Mouse (Mus musculus) left cerebral cortex, adult 9 months (tissue): Measurements from ENCODE around the gene Macf1.

ENCODE experiments used
- DNase-seq, 2 experiments: peaks; one replicate each; pipeline ENCODE4 v3.0.0; 2022; ENCODE audit warnings: low spot score in 2 of 2

Macf1 gene

DNA sequence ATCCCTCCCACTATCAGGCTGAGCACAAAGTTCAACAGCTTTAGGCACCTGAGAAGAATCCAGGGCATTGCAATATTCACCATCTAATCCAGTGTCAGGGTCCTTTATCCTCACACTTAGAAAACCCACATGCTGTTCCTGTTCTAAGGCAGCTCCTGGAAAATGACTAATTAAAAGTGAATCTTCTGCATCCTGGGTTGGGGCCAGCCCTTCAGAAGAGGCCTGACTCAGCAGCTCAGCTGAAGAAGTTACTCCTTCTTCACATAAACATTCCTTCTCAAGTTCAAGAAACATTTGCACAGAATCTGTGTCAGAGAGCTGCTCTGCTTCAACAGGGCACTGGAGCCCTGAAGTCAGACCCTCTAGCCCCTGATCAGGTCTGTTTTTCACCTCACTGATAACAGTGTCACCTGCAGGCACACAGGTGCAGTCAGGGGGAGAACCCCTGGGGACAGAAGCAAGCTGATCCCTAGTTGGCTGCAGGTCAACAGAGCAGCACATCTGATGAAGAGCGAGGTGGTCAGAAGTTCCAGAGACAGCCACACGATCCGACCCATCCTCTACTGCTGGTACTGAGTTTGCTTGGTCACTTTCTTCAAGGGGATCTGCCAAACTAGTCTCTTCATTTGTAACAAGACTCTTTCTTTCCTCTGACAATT lies 275.0 kb downstream of the Macf1 start:
- peak in 1 of 2 experiments; percentile 47 for DNase-seq

GRCm38 (mm10) chr4:123407792-123408191 lies 276.4 kb downstream of the Macf1 start:
- no peak for DNase-seq

GRCm38 (mm10) chr4:123404056-123404455 lies 280.1 kb downstream of the Macf1 start:
- no peak for DNase-seq

GRCm38 (mm10) chr4:123402244-123402643 lies 281.9 kb downstream of the Macf1 start:
- no peak for DNase-seq

GRCm38 (mm10) chr4:123401265-123401664 lies 282.9 kb downstream of the Macf1 start:
- DNase-seq: peak in 1 of 2 experiments; percentile 23

DNA sequence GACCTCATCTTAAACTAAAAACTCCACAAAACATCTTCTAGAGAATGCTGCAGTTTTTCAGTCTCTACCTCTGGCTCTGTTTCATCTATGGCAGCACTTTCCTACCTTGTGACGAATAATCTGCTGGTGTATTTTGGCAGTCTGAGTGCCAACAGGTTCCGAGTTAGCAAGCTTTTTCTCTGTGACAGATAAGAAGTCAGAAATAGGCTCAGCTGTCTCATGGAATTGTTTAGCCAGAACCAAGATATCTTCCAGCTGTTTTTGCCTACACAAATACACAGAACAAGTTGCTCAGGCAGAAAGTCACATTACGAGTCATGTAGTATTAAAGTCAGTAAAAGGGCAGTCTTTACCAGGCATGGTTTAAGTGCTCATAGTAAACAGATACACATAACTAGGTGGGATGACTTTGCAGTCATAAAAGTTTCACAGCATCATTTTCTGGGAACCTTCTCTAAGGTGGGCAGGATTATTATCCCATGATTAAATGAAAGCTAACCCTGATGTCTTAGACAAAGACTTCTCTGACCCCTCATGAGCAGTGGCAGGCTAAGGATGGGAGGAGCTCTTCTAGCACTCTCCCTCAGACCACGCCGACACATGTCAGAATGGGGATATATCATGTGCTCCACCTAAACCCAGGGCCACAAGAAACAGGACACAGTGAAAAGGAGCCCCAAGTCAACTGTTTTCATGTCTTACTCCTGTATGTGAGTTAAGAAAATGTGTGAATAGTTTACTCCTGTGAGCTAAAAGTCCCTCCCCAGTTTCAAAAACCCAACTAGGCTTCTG lies 286.3 kb downstream of the Macf1 start:
- no peak for DNase-seq

DNA sequence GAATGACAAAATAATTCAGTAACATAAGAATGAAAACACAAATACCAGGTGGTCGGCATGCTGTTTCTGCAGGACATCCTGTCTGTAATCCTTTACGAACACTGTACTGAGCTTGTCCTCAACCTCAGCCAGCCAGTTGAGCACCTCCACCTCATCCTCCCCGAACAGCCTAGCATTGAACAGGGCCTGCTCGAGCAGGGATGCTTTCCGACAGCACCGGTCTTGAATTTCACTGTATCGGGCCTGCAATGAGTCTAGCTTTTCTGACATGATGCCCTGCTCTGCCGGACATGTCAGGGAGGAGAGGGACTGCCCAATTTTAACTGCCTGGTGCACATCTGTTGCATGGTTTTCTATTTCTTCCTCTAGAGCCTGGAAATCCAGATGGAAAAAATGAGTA lies 287.1 kb downstream of the Macf1 start:
- no peak for DNase-seq

GRCm38 (mm10) chr4:123395435-123396000 lies 288.6 kb downstream of the Macf1 start:
- no peak for DNase-seq

DNA sequence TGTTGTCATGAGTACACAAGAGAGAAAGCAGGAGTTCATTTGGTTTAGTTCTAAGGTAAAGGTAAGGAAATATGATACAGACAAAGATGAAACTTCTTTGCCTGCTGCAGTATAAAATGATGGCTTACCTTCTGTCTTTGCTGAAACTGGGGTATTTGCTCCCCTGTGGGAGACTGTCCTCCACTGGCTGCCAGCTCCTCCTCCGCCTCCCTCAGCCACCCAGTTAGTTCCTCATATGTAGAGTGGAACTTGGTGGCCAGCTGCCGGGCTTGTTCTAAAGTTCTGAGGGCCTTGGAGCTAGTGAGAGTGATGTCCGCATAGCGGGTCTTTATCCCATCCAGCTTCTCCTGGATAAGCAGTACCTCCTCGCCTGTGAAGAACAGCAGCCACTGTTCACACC lies 289.3 kb downstream of the Macf1 start:
- no peak for DNase-seq

GRCm38 (mm10) chr4:123394269-123394668 lies 289.9 kb downstream of the Macf1 start:
- no peak for DNase-seq

DNA sequence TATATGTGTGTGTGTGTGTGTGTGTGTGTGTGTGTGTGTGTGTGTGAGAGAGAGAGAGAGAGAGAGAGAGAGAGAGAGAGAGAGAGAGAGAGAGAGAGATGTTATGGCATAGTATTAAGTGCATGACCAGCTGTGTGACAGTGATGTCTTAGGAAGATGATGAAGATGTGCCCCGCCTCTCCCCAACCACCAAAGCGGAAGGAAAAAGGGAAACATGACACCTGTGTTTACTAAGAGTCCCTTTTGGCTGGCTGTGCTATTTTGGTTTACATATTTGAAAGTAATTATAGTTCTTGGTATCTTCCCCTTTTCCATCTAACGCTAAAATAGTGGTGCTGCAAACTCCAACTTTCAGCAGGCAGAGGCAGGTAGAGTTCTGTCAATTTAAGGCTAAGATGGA lies 291.2 kb downstream of the Macf1 start:
- no peak for DNase-seq

GRCm38 (mm10) chr4:123392187-123392586 lies 292.0 kb downstream of the Macf1 start:
- no peak for DNase-seq

- DNase-seq: no peak
These were observed 299.1 kb downstream of the Macf1 start for GRCm38 (mm10) chr4:123385028-123385427.

GRCm38 (mm10) chr4:123383173-123383572 lies 301.0 kb downstream of the Macf1 start:
- DNase-seq: peak; percentile 76 to 88

- no peak for DNase-seq
These were observed 302.1 kb downstream of the Macf1 start for GRCm38 (mm10) chr4:123382051-123382450.

- DNase-seq: no peak
These were observed 302.6 kb downstream of the Macf1 start for GRCm38 (mm10) chr4:123381598-123381997.

GRCm38 (mm10) chr4:123376031-123376430 lies 308.1 kb downstream of the Macf1 start:
- no peak for DNase-seq

DNA sequence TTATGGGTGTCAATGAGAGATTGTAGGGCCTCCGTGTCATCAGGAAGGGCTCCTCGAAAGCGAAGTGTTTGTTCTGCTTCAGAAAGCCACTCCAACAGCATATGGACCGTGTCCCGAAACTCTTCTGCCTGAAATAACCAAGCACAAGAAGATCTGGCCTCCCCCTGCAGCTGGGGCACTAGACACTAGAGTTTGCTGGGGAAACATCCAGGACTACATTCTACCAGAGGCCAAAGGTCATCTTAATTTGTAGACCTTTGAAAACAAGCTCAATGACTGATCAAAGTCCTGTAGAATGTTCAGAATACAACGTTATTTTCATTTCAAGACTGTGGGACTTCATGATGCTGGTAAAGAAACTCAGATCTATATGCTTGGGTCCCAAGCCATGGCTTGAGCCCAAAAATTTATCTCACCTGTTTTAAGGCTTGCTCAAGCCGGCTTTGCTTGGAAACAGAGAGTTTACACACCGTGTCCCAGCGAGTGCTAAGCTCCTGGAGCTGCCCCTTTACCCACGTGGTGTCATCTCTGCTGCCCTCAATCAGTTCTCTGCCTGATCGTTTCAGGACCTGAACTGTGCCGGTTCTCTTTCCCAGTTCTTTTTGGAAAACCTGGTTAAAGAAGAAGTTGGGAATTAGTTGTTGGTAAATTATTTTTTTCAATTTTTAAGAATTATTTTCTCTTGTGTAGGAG lies 309.7 kb downstream of the Macf1 start:
- no peak for DNase-seq

DNA sequence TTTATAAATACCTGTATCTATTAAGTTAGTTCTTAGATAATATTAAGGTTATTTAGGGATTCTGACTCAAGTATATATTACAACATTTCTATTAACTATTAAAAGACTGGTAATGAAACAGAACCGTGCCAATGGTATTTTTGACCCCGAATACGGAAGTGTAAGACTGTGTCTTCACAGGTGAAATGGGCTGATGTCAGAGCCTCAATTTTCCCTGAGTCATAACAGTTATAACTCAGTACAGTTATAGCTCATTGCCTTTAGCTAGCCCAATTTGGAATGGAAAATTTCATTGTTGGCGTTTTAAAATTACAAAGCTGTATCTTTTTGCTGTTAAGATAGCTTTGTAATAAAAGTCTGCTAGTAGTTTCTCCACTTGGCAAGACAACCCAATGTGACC lies 320.6 kb downstream of the Macf1 start:
- no peak for DNase-seq

DNA sequence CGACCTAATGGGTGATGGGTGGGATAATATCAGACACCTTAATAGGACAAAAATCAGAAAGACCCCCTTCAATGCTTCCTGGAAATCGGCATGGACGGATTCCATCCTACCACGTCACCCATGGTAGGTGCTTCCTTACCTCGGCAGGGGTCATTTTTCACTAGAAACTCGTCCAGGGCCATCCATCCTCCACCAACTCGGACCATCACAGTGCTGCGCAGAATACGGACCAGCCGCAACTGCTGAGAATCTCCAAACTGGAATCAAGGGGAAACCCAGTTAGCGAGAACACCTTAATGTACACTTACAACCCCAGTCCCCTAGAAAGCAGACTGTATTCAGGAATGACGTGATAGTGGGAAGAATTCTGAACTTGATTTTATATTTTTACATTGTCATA lies 323.4 kb downstream of the Macf1 start:
- no peak for DNase-seq

DNA sequence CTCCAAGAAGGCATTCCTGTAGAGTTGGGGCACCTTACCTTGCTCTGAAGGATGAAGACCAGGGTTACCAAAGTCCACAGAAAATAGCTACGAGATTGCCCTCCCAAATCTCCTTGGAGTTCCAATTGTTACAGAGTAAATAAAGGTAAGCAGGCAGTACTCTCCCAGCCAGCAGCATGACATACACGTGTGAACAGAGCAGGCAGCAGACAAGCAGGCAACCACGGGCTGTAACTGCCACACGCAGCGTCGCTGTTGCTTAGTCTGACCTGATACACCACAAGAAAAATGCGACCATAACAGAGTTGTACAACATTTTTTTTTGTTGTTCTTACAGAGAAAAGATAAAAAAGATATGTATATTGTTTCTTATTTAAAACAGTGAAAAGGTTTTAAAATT lies 325.5 kb downstream of the Macf1 start:
- no peak for DNase-seq

- no peak for DNase-seq
These were observed 328.2 kb downstream of the Macf1 start for GRCm38 (mm10) chr4:123355941-123356340.
